Mouse (Mus musculus): ENCODE measurements around the gene Mtmr14.

Gene Mtmr14

DNA sequence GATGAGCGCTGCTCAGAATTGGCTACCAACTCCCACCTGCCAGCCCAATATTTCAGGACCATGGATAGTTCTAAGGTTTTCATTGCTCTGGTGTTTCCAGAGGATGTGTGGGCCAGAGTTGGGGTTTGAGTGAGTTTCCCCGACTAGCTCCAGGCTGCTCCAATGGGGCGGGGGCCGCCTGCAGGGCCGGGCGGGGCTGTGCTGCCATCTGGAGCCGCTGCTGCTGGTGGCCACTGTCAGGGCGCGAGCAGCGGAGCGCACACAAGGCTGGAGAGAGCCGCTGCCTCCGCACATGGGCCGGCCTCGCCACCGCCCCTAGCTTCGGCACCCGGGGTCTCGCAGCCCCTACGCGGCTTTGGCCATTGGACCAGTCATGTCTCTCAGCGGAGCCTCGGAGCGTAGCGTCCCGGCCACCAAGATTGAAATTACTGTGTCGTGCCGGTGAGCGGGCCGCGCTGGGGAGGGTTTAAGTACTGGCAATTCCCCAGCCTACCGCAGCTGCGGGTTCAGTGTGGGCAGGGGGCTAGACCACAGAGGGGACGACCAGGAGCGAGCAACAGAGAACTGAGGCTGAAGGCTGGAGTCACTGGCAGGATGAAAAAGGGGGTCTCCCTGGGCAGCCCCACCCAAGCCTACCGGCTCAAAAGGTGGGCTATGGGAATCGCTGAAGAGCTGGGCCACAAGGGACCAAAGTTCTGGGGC lies 44.6 kb downstream of the Mtmr14 start, which contains the start of gene Cpne9:
Cpne9 (plus strand) TSS at position 207 of the 702 bp plus-strand sequence.
- DNase-seq: no peak

DNA sequence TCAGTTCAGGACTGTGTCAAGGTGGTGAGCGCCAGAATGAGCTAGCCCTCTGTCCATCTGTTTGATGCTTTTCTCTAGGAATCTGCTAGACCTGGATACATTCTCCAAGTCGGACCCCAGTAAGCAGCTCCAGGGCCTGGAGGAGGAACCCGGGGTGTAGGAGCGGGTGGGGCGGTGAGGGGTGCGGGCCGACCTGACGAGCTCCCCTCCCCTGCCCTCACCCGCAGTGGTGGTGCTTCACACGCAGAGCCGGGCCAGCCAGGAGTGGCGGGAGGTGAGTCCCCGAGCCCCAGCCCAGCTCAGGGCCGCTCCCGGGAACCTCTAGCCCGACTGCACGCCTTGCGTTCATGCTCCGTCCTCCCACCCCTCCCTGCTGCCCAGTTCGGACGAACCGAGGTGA lies 45.3 kb downstream of the Mtmr14 start:
- no peak for DNase-seq

DNA sequence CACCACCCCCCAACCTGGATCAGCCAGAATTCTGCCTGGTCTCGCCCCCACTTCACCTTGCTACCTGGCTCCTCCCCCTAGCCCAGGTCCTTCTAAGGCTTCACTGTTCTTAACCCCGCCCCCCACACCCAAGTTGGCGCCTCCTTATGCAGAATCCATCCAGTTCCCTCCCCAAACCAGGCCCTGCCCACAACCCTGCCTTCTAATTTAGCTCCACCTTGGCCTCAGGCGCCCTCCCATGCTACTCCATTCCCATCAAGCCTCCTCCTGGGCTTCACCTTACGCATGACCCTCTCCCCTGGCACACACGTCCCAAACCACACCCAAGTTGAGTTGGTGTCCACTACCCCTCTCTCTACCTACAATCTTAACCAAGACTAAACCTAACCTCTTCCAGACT lies 45.9 kb downstream of the Mtmr14 start:
- no peak for DNase-seq

DNA sequence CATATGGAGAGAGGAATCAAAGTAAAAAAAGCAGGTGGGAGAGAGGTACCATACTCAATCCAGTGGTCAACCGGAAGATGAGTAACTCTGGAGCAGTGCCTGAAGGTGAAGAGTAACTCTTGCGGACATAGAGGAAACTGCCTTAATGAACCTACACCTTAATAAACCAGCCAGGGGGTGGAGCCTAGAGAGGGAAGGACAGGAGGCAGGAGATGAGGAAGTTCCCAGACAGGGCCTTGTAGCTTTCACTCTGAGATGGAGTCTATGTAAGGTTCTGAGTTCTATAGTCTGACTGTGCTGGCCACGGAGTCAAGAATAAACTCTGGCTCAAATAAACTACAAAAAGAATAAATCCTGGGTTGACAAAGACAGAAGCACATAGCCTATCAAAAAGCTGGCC lies 47.3 kb downstream of the Mtmr14 start:
- no peak for DNase-seq

DNA sequence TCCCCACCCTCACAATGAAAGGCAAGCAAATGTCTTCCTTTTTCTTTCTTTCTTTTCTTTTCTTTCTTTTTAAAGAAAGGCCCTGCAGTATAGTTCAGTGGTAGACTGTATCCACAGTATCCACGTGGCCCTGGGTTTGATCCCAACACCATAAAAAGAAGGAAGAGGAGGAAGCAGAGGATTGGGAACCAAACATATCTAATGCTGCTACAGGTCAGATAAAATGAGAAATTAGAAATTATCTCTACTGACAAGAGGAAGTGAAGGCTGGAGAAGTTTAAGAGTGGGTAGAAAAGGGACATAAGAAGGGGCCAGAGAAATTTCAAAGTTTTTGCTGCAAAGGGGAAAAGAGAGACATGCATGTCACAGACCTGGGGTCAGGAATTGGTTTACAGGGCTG lies 48.7 kb downstream of the Mtmr14 start:
- no peak for DNase-seq

DNA sequence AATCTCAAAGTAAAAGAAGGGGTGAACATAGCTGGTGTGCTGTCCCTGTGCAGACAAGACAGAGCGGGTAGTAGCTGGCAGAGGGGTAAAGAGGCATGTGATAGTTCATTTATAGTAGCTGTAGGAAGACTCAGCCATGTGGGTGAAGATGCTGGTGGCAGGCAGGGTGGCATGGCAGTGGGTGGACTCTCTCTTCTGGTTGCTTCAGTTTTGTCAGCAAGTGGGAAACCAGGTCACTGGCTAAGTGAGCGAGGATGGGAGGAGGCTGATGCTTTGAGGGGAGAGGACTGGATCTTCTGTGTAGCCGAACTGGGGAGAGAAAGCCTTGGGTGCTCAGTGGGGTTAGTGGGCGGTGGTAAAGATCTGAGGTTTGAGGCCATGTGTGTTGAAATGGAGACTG lies 49.6 kb downstream of the Mtmr14 start:
- DNase-seq: no peak

DNA sequence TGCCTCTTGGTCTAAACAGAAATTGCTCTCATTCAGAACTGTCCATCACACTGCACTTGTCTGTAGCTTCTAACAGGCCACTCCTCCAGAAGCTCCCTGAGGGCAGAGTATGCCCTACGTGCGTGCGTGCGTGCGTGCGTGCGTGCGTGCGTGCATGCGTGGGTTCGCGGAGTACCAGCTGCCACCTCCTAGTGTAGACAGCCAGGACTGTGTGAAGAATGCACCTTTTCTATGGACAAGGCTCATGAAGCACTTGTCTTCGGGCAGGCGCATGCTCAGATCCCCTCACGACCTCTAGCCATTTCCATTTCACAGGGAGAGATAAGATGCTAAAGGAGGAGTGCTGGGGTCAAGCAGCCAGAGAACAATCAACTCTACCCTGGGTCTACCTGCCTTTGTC lies 51.7 kb downstream of the Mtmr14 start:
- no peak for DNase-seq

DNA sequence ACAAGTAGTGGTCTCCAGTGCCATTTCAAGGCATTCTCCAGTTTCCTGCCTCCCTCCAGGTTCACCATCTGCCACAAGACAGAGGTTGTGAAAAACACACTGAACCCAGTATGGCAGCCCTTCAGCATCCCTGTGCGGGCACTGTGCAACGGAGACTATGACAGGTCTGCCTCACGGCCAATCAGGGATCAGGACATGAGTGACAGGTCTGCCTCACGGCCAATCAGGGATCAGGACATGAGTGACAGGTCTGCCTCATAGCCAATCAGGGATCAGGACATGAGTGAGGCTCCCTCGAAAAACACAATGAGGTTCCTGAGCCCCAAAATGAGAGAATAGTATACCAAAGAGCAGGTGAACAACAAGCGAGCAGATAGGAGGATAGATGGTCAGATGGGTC lies 52.7 kb downstream of the Mtmr14 start:
- no peak for DNase-seq

DNA sequence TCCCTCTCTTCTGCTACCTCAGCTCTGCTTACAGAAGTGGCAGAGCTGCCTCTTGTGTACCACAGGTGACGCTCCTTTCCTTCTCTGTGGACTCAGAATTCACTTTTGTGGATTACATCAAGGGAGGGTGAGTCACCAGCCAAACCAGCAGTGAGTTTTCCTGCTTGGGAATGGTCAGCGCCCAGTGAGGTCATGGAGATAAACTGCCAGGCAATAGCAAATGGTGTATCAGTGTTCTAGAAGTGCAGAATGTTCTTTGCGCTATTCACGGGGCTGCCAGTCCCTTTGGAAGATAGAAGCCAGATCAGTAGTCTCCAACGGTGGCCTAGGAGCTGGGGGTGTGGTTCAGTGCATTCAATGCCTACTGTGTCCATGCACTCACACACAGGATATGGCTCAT lies 55.3 kb downstream of the Mtmr14 start:
- no peak for DNase-seq

DNA sequence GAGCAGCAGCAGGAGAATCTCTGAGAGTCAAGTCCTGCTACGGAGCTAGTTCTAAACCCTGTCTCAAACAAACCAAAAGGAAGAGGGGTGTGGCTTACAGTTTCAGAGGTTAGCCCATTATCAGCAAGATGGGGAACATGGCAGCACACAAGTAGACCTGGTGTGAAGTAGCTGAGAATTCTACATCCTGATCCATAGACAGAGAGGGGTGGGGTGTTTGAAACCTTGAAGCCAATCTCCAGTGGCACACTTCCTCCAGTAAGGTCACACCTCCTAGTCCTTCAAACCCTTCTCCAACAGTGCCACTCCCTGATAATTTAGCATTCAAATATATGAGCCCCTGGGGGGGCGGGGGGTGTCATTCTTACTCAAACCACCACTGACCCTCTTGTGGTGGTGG lies 58.4 kb downstream of the Mtmr14 start:
- no peak for DNase-seq

DNA sequence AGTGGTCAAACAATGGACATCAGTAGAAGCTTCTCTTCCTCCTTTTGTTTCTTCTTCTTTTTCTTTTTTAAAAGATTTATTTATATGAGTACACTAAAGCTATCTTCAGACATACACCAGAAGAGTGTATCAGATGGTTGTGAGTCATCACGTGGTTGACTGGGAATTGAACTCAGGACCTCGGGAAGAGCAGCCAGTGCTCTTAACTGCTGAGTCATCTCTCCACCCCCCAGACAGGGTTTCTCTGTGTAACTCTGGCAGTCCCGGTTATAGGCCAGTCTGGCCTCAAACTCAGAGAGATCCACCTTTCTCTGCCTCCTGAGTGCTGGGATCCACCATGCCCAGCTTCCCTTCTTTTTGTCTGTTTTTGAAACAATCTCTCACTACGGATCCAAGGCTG lies 59.0 kb downstream of the Mtmr14 start:
- no peak for DNase-seq

DNA sequence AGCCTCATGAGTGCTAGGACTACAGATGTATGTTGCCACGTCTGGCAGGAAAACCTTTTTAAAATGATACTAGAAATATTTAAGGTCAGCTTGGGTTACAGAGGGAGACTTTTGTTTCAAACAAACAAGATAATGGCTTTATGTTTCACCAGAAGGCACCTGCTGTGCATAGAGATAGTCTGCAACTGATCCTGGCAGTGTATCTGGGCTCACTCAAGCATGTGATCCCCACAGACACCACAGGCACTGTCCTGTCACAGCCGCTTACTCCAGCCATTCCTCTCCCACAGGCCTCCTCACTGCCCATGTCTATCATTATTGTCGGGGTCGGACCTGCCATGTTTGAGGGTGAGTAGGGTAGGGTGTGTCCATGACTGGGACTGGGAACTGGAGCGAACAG lies 63.7 kb downstream of the Mtmr14 start:
- DNase-seq: no peak

DNA sequence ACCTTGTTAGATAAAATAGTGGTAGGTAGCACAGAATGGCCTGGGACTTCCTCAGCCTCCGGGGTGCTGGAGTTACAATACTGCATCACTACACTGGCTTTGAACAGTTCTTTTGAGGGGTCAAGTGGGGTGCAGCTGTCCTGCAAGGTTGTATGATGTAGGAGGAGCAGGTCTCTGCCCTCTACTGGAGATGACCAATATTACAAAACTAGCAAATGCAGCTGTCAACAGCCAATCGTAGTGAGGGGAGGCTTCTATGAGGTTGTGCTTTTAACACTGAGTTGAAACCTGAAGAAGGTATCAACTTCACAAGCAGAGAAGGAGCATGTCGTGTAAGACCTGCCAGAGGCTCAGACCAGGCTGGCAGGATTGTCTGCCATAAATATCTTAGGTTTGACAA lies 64.6 kb downstream of the Mtmr14 start:
- DNase-seq: peak in 1 of 2 experiments; percentile 16

DNA sequence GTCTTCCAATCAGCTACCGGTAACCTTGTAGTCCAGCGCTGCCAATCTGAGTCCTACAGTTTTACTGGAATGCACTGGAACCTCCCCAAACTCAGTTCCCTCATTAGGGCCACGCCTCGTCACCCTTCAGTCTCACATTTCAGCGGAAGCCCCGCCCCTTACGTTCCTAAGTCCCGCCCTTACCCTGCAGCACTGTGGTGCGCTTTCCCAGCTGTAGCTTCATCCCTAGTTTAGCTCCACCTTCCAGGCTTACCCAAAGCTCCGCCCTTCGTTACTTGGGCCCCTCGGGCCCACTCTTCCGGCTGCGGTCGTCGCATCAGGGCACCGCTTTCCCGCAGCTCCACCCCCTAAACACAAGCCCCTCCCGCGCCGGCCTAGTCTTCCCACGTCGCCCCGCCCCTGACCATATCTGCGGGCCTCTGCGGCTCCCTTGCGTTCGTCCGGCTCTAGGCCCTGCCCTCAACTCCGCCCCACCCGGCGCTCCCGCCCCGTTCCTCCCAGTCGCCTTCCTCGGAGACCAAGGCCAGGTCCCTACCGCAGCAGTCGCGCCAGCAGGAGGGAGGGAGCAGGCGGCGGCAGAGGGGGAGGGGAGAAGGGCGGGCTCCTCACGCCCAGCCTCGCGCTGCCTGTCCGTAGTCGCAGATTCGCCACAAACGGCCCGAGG lies 68.8 kb downstream of the Mtmr14 start:
- peak; percentile 100 for DNase-seq

DNA sequence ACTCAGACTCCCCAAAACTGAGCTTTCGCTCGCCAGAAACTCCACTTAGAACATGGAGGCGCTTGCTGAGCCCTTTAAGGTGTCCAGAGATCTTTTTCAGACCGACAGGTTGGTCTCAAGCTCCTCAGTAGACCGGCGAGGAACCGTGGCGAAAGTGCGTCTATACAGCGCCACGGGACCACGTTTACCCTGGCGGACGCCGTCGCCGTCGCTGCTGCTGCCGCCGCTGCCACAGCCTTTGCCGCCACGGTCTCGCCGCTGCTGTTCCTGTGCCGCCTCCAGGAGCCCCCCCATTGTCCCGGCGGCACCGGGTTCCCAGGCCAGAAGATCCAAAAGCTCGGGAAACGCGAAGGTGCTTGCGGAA lies 69.3 kb downstream of the Mtmr14 start, which contains the start of gene Brpf1:
Brpf1 (plus strand) TSS at position 152 of the 364 bp plus-strand sequence.
- DNase-seq: peak in 1 of 2 experiments; percentile 82

DNA sequence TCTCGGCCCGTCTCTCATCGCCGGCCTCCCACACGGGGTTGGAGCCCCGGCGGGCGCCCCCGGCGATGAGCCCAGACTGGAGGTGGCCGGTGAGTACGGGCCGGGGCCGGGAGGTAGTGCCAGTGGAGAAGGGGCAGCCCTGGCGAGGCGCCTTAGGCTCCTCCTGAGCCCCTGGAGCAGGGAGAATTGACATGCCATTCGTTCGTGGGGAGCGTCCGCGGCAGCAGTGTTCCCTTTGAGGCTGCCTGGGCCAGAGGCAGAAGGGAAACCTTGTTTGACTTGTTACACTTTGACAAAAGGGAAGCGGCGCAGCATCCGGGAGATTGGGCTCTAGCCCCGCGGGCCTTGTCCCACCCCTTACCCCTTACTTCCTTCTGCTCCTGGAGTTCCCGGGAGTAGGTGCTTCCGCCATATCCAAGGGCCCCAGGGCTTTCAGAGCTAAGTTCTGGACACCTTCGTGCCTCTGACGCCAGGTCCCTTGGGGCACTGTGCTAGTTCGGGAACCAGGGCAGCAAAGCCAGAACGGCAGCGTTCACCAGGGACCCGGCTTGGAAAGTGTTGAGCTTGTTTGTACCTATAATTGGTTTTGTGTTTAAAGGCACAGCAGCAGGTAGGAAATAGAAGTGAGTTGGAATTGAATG lies 70.0 kb downstream of the Mtmr14 start:
- peak; percentile 38 to 66 for DNase-seq

DNA sequence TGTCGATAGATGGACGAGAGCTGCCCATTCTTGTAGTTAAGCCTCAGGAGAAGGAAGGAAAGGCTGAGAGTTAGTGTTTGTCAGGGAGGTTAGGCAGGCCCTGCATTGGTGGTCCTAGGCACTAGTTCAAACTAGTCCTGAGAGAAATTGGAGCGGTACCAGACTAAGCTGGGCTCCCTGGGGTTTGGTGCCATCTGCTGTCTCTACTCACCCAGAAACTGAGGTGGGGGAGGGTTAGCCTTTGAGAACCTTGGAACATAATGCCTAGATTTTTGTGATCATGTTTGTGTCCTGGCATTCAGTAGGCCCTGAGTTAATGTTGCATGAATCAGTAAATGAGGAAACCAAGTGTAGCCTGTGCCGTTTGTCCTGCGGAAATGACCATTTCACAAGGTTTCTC lies 70.5 kb downstream of the Mtmr14 start:
- peak; percentile 57 to 65 for DNase-seq

DNA sequence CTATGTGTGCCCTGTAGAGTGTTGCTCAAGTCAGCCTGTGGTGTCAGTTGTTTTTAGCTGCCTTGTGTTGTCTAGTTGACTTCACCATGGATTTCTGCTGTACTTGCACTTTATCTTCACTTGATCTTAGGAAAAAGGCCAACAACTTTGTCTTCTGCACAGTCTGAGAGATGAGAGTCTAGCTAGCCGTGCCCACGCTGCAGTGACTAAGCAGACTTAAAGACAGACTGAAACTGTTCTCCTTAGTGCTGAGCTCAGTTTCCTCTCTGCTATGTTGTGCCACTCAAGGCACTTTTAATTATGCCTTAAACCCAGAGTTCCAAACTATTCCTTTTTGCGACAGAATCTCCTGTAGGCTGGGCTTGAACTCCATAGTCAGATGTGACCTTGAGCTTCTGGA lies 78.3 kb downstream of the Mtmr14 start:
- no peak for DNase-seq

DNA sequence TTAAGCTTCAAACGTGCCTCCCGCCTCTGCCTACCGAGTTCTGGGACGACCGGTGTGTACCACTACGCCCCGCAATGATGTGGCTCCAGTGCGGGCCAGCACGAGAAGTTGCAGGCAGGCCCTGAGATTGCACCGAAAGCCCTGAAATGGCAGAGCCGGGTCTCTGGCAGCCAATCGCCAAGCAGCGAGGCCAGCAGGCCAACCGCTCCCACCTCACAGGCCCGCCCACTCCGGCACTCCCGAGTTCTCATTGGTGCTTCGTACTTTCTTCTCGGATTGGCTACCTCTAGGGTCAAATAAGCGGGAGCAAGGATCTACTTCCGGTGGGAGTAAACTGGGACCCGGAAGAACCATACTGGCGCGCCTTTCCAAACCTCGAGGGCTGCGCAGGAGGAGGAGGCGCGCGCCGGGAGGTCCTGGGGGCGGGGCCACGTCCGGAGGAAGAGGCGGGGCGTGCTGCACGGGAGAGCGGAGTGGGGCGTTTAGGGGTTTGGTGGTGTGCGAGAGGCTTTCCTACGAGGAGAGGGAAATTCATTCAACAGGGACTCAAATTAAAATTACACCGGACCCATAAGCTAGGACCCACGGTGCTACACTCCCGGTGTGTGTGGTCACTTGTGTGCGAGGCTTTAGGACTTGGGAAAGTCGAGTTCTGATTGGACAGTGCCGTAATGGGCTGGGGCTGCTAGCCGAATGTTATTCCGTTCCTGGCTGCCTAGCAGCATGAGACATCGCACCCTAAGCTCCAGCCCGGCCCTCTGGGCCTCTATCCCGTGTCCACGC lies 89.1 kb downstream of the Mtmr14 start, which contains the start of gene Ogg1:
Ogg1 (plus strand) TSS at position 440 of the 783 bp plus-strand sequence.
- peak; percentile 98 to 100 for DNase-seq

DNA sequence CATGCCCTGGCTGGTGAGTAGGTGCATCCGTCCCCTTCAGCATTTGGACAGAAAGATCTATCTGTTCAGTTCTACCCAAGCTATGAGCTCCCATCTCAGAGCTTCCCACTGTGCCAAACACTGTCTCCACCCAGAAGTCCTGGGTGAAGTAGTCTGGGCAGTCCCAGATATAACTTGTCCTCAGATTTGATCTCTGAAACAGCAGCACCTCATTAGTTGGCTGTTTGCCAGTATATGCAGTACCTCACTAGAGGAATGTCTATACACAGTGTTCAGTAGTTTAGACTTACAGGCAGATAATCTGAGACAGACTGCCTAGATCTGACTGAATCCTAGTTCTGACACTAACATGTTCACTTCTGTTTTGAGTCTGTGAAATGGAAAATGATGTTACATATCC lies 91.8 kb downstream of the Mtmr14 start:
- DNase-seq: no peak

DNA sequence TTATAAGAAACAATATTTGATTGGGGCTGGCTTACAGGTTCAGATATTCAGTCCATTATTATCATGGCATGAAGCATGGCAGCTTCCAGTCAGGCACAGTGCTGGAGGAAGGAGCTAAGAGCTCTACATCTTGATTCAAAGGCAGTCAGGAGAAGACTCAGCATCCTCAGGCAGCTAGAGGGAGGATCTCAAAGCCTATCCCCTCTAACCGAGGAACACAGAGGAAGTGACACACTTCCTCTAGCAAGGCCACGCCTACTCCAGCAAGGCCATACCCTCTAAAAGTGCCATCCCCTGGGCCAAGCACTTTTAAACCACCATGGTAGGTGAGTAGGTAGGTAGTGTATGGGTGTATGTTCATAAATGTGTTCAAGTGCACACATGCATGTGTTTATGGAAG lies 92.9 kb downstream of the Mtmr14 start:
- DNase-seq: no peak
